Mouse (Mus musculus) midbrain, embryonic 11.5 days (tissue): Measurements from ENCODE around the gene Brinp2. TPM values are rescaled to one million over a fixed set of nuclear protein-coding genes. Genes with fewer than 3 reads are reported as not detected.

ENCODE experiments used
- ATAC-seq: fragments of 200-750 bp; cut with Nextera tagmentation; 2 replicates; pipeline ENCODE4 v1.8.0; 2017; ENCODE audit warnings: moderate TSS enrichment, moderate library complexity; ENCODE audit not compliant: low FRiP score
- DNase-seq: peaks from one replicate; pipeline ENCODE4 v3.0.0; 2015; ENCODE audit warnings: low spot score; ENCODE audit errors: missing footprints
- H3K27ac ChIP-seq: fragments of 300-500 bp; sonication (generic); 2 replicates; pipeline ENCODE4 v1.5.1; 2014; ENCODE audit warnings: low read depth, low read length
- H3K27me3 ChIP-seq: fragments of 300-500 bp; sonication (generic); 2 replicates; pipeline ENCODE4 v1.6.1; 2014; ENCODE audit warnings: mild to moderate bottlenecking, low read length, moderate library complexity, mixed read lengths; ENCODE audit not compliant: control insufficient read depth, insufficient read depth
- H3K36me3 ChIP-seq: fragments of 300-500 bp; sonication (generic); 2 replicates; pipeline ENCODE4 v1.6.1; 2014; ENCODE audit warnings: mild to moderate bottlenecking, low read length, moderate library complexity, mixed read lengths; ENCODE audit not compliant: control insufficient read depth, insufficient read depth
- H3K4me1 ChIP-seq: fragments of 300-500 bp; sonication (generic); 2 replicates; pipeline ENCODE4 v1.6.1; 2014; ENCODE audit warnings: low read length; ENCODE audit not compliant: control insufficient read depth, insufficient read depth
- H3K4me2 ChIP-seq: fragments of 300-500 bp; sonication (generic); 2 replicates; pipeline ENCODE4 v1.6.1; 2014; ENCODE audit warnings: mild to moderate bottlenecking, moderate library complexity
- H3K4me3 ChIP-seq: fragments of 300-500 bp; sonication (generic); 2 replicates; pipeline ENCODE4 v1.5.1; 2014; ENCODE audit warnings: low read depth, low read length
- H3K9ac ChIP-seq: fragments of 300-500 bp; sonication (generic); 2 replicates; pipeline ENCODE4 v1.6.1; 2014; ENCODE audit warnings: low read length
- H3K9me3 ChIP-seq: fragments of 300-500 bp; sonication (generic); 2 replicates; pipeline ENCODE4 v1.6.1; 2016; ENCODE audit warnings: low read length; ENCODE audit not compliant: control insufficient read depth
- WGBS: fragments of 180-500 bp; shearing (Covaris S2); extraction: QIAGEN DNeasy Blood & Tissue Kit; methylation state at CpG from one replicate; pipeline ENCODE4 v1.1.7; 2014; 5-methylcytosine and 5-hydroxymethylcytosine counted together
- polyA plus RNA-seq: library from polyadenylated mRNA; unstranded; fragments of >200 nt; fragmentation: Nextera tagmentation; extraction: Ambion mirVana; gene quantifications from 2 replicates; pipeline ENCODE4 v1.2.1, GENCODE M21; 2014

Gene Brinp2
- polyA plus RNA-seq, 1 experiment from 2014 or later, result 3.8 TPM

- 87% methylated on average over 6 of the region's 6 CpGs for WGBS
These were observed 32.8 kb downstream of the Brinp2 start for GRCm38 (mm10) chr1:158323325-158323724.

DNA sequence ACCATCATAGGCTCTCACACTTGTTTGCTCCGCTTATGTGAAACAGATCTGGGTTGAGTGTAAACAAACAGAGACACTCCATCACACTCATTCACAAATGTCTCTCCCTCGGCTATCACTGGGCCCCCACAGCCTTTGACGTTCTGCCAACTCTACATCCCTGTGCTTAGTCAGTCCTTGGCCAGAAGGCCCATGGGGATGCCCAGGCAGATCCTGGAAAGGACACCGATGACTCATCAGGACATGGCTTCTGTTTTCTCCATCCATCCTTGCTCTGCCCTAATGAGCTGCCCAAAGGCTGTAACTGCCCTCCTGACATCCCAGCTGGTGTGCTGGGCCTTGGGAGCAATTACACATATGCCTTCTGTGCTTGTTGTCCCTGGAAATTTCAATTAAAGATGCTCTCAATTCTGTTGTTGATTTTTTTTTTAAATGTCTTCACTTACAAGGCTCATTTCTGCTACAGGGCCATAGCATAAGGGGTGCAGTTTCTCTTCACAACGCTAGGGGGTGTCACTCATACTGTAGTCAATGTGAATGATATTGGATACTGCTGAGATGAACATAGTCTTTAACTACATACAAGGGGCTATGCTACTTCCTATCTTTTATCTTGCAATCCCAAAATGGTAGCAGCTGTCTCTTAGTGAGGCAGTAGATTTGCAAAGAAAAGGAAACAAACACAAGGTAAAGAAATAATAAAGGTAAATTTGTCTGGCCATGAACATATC, 45.5 kb downstream of the Brinp2 start:
- ATAC-seq (no peak), DNase-seq (peak; percentile 77)
- Histone ChIP-seq H3K9ac (no peak overlapping the region), H3K4me1 (no peaks in the 10 kb centered on the region), H3K9me3 (no peaks in the 10 kb centered on the region), H3K27ac (no peak overlapping the region), H3K36me3 (no peaks in the 10 kb centered on the region), H3K27me3 (no peaks in the 10 kb centered on the region), H3K4me3 (no peak overlapping the region), H3K4me2 (no peak overlapping the region)
- WGBS, result 79% methylated on average over 5 of the region's 5 CpGs

More at GRCm38 (mm10) chr1:158323325-158323724, 32.8 kb downstream of the Brinp2 start:
- no peak overlapping the region for H3K9ac ChIP-seq
- H3K9me3 ChIP-seq, result no peaks in the 10 kb centered on the region
- H3K36me3 ChIP-seq, result no peaks in the 10 kb centered on the region
- H3K27ac ChIP-seq, result no peak overlapping the region
- ATAC-seq (no peak), DNase-seq (no peak)
- H3K27me3 ChIP-seq, result no peaks in the 10 kb centered on the region
- no peak overlapping the region for H3K4me3 ChIP-seq
- H3K4me1 ChIP-seq, result no peaks in the 10 kb centered on the region
- no peak overlapping the region for H3K4me2 ChIP-seq

DNA sequence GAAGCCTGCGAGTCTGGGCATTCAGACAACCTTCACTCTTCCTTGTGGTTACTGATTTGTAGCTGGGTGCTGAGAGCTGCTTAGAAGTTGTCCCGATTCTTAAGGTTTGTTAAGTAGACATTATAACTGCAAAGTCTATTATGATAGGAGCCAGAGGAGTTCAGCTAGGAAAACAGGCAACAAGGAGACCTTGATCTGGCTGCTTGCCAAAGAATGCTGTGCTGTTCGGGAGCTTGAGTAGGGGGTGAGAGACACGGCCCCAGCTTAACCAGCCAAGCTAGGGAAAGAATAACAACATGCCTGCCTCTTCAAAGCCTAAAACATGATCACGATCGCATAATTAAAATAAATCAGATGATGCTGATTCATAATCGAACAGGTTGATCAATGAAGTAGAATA, 59.1 kb downstream of the Brinp2 start:
- no peak for ATAC-seq
- no peak overlapping the region for H3K4me3 ChIP-seq
- H3K27ac ChIP-seq, result no peak overlapping the region
- H3K4me1 ChIP-seq, result no peaks in the 10 kb centered on the region; the same call in 1 of the 2 replicates
- no peak overlapping the region for H3K4me2 ChIP-seq
- 80% methylated on average over 7 of the region's 7 CpGs for WGBS
- H3K27me3 ChIP-seq, result no peaks in the 10 kb centered on the region
- no peak for DNase-seq
- no peaks in the 10 kb centered on the region for H3K36me3 ChIP-seq
- no peak overlapping the region for H3K9ac ChIP-seq
- no peaks in the 10 kb centered on the region for H3K9me3 ChIP-seq

DNA sequence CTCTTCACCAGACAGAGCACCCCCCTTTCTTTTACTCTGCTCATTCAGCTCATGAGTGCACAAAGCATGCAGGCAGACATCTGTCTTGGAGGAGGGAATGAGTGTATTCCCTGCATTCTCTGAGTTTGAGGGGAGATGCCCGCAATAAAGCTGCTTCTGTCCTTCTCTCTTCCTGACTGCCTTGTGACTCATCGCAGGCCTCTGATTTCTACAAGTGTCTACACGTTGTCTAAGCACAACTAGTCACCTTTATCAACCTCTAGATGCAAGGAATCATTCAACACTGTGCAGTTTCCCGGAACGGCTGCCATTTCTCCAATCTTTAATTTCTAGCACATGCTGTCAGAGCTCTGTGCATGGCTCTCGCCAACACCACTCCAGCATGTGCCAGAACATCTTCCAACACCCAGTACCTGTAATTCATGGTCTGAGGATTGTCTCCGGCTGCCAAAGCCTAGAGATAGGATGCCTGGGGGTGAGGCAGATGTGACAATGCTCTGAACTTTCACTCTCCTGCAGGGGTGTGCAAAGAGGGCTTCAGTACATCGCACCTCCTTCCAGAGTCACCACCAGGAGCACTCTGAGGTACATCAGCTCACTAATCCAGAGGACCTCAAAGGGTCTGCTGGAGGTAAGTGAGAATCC, 59.7 kb downstream of the Brinp2 start:
- 83% methylated on average over 8 of the region's 8 CpGs for whole genome bisulfite sequencing
- H3K27me3 ChIP-seq, result no peaks in the 10 kb centered on the region
- no peak for DNase-seq
- H3K4me1 ChIP-seq, result no peaks in the 10 kb centered on the region; the same call in 1 of the 2 replicates
- H3K9me3 ChIP-seq, result no peaks in the 10 kb centered on the region
- H3K27ac ChIP-seq, result no peak overlapping the region
- H3K4me3 ChIP-seq, result no peak overlapping the region
- no peak overlapping the region for H3K4me2 ChIP-seq
- no peaks in the 10 kb centered on the region for H3K36me3 ChIP-seq
- no peak for ATAC-seq
- no peak overlapping the region for H3K9ac ChIP-seq

- Histone ChIP-seq H3K27ac (no peak overlapping the region), H3K4me1 (no peaks in the 10 kb centered on the region; the same call in 1 of the 2 replicates), H3K9ac (no peak overlapping the region), H3K27me3 (no peaks in the 10 kb centered on the region), H3K36me3 (no peaks in the 10 kb centered on the region), H3K9me3 (no peaks in the 10 kb centered on the region), H3K4me3 (no peak overlapping the region), H3K4me2 (no peak overlapping the region)
- 0 out of 2 replicates have a peak, but pooled peaks have one; percentile 33 for ATAC-seq
- WGBS, result 34% methylated on average over 16 of the region's 16 CpGs
- no peak for DNase-seq
These were observed 60.9 kb downstream of the Brinp2 start for GRCm38 (mm10) chr1:158295270-158295669.

DNA sequence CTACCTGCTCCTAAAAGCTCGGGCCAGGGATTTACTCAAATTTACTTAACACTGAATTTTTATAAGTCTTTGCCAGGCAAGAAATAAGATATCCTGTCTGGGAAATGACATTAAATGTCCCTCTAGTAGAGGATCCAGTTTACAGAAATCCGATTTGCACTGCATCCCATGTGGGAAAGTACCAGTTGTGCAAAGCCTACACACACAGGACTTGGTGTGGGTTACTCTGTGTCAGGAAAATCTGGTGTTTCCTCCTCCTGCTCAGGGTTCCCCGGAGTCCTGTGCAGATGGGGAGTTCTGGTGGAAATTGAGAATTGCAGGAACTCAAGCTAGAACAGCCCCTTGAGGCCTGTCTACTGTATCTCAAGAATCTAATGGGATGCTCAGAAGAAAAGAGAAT, 70.9 kb downstream of the Brinp2 start:
- DNase-seq (peak; percentile 66), ATAC-seq (no peak)
- Histone ChIP-seq H3K4me2 (no peak overlapping the region), H3K36me3 (no peaks in the 10 kb centered on the region), H3K27me3 (no peaks in the 10 kb centered on the region), H3K9me3 (no peaks in the 10 kb centered on the region), H3K27ac (no peak overlapping the region), H3K4me3 (no peak overlapping the region), H3K9ac (no peak overlapping the region), H3K4me1 (no peaks in the 10 kb centered on the region)
- 86% methylated on average over 3 of the region's 3 CpGs for WGBS

DNA sequence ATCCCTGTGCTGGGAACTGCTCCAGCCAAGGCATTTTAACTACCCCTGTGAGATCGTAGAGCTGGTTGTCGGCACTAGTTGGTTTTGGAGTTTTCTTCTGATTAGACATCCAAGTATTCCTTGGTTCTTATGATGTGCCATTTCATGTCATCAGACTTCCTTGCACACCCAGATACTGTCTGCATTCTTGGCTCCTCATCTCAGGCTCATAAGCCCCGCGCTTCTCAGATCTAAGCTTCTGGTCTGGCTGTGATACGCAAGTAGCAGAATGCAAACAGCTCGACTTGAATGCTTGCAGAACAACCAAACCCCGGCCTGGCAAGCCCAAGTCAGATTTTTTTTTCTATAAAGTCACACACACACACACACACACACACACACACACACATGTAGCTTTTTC, 72.3 kb downstream of the Brinp2 start:
- Histone ChIP-seq H3K9ac (no peak overlapping the region), H3K4me2 (no peak overlapping the region), H3K27ac (no peak overlapping the region), H3K4me1 (no peaks in the 10 kb centered on the region), H3K27me3 (no peaks in the 10 kb centered on the region), H3K36me3 (no peaks in the 10 kb centered on the region), H3K4me3 (no peak overlapping the region), H3K9me3 (no peaks in the 10 kb centered on the region)
- 91% methylated on average over 7 of the region's 7 CpGs for WGBS
- ATAC-seq (no peak), DNase-seq (peak; percentile 75)

DNA sequence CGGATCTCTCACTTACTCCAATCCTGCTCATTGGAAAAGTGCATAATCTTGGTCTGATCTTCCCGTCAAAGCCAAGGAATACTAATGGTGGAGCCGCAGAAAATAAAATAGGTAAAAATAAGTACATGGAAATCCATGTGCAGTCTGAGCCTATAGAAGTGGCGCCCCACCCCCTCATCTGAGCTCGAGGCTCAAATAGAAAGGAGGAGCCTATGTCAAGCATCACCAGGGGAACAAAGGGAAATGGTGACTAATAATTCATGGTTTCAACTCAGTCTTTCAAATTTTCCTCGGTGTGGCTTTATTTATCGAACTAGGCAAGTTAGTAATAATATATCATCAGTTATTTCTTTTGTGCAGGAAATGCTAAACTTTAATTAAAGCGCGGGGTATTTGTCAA, 84.1 kb downstream of the Brinp2 start:
- 86% methylated on average over 9 of the region's 9 CpGs for WGBS
- DNase-seq (peak; percentile 44), ATAC-seq (no peak)
- H3K27me3 ChIP-seq, result no peaks in the 10 kb centered on the region
- no peak overlapping the region for H3K9ac ChIP-seq
- H3K4me1 ChIP-seq, result peaks cover 5% of the 10 kb centered on the region
- H3K4me2 ChIP-seq, result no peak overlapping the region
- no peak overlapping the region for H3K27ac ChIP-seq
- no peaks in the 10 kb centered on the region for H3K9me3 ChIP-seq
- H3K36me3 ChIP-seq, result no peaks in the 10 kb centered on the region
- no peak overlapping the region for H3K4me3 ChIP-seq

- Histone ChIP-seq H3K9me3 (no peaks in the 10 kb centered on the region), H3K4me3 (no peak overlapping the region), H3K27me3 (no peaks in the 10 kb centered on the region; the same call in 1 of the 2 replicates), H3K9ac (no peak overlapping the region), H3K4me1 (peaks cover 14% of the 10 kb centered on the region), H3K27ac (peak overlapping the region; percentile 25), H3K36me3 (no peaks in the 10 kb centered on the region), H3K4me2 (no peak overlapping the region)
- peak; percentile 89 for ATAC-seq
- 11% methylated on average over 8 of the region's 8 CpGs for WGBS
- peak; percentile 94 for DNase-seq
These were observed 89.0 kb downstream of the Brinp2 start for GRCm38 (mm10) chr1:158267020-158267571.
